Mouse (Mus musculus) left cerebral cortex, adult 11 months (tissue): Measurements from ENCODE around the gene Csrp1.

ENCODE experiments used
- DNase-seq: peaks from one replicate; pipeline ENCODE4 v3.0.0; 2022; ENCODE audit warnings: low spot score

Csrp1 gene

DNA sequence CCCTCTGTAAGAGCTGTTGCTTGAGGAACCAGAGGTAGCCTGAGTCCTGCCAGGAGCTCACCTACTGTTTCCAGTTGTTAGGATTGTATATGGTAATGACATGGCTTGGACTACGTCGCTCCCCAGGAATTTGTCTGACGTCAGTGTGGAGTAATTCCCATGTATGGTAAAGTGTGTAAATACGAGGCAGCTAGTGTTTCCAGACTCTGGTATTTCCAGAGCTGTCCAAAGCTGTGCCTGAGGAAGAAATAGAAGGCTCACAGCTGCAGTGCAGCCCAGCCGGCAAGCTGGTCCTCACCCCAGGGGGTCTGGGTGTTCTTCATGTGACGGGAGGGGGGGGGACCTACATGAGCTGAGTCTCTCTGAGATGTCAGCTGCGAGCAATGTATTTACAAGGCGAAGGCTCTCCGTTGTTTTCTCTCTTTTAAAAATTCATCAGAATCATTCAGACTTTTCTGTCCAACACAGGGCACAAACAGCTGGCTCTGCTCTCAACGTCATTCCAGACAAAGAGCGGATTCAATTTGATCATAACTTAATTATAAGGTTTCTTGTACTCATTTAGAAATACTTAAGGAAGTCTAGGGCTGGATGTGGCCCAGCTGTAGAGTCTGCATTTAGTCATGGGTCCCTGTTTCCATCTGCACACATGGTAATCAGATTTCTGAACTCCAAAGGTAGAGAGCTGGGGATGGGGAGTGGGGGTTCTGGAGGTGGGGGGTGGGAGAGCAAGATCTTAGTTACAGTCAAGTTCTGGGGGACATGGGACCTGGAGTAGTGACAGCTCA is 12.2 kb downstream of the Csrp1 start:
- no peak for DNase-seq

- DNase-seq: peak; percentile 71
These were observed 14.5 kb downstream of the Csrp1 start for GRCm38 (mm10) chr1:135734225-135734937.

- DNase-seq: no peak
These were observed 15.6 kb downstream of the Csrp1 start for GRCm38 (mm10) chr1:135735460-135735859.

GRCm38 (mm10) chr1:135744987-135745386 is 25.1 kb downstream of the Csrp1 start:
- no peak for DNase-seq

GRCm38 (mm10) chr1:135746248-135746647 is 26.4 kb downstream of the Csrp1 start:
- no peak for DNase-seq

GRCm38 (mm10) chr1:135752737-135753348 is 33.0 kb downstream of the Csrp1 start:
- peak; percentile 88 for DNase-seq

DNA sequence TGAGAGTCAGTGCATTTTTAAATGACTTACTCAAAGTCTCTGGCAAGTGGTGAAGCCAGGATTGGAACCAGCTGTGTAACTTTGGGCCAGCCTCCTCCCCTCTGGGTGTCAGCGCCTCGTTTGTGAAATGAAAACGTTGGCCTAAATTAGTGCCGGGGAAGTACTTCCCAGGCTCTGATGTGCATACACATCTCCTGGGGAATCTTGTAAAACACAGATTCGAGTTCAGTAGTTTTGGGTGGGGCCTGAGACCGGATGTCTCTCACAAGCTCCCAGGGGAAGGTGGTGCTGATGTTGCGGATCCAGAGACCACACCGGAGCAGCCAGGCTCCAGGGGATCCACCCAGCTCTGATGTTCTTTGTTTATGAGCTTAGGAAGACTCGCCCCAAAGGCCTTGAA is 35.4 kb downstream of the Csrp1 start:
- DNase-seq: no peak

- no peak for DNase-seq
These were observed 36.1 kb downstream of the Csrp1 start for GRCm38 (mm10) chr1:135755913-135756312.

GRCm38 (mm10) chr1:135757287-135757686 is 37.4 kb downstream of the Csrp1 start:
- no peak for DNase-seq

DNA sequence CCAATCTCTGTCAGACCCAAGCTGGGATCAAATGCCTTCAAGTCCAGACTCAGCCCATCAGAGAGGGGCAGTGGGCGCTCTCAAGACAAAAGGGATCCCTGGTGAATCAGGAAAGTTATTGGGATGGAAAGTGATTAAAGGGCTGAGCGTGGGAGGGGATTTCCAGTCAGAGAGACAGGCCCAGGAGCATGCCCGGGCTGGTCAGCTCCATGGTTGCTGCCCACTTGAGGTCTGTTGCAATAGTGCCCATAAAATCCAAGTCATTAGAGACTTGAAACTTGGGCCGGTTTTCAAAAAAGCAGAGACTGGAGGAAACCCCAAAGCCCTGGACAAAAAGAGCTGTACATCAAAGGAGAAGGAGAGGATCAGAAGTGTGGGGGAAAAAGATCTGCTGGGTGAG is 39.8 kb downstream of the Csrp1 start:
- DNase-seq: no peak

- no peak for DNase-seq
These were observed 40.4 kb downstream of the Csrp1 start for GRCm38 (mm10) chr1:135760216-135760615.

DNA sequence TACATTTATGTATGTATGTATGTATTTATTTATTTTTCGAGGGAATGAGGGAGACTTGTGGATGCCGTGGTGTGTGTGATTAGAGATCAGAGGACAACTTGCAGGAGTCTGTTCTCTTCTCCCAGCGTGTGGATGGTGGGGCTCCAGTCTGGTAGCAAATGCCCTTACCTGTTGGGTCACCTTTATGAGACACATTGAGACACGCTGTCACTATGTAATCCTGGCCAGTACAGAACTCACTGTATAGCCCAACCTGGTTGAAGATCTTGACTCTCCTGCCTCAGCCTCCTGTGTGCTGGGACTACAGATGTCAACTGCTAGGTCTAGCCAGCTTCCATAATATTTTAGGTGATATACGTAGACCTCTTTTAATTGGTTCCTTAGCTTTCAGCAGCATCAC is 41.9 kb downstream of the Csrp1 start:
- DNase-seq: no peak

- DNase-seq: no peak
These were observed 43.8 kb downstream of the Csrp1 start for GRCm38 (mm10) chr1:135763503-135764205.

- no peak for DNase-seq
These were observed 44.3 kb downstream of the Csrp1 start for GRCm38 (mm10) chr1:135764206-135764528.

DNA sequence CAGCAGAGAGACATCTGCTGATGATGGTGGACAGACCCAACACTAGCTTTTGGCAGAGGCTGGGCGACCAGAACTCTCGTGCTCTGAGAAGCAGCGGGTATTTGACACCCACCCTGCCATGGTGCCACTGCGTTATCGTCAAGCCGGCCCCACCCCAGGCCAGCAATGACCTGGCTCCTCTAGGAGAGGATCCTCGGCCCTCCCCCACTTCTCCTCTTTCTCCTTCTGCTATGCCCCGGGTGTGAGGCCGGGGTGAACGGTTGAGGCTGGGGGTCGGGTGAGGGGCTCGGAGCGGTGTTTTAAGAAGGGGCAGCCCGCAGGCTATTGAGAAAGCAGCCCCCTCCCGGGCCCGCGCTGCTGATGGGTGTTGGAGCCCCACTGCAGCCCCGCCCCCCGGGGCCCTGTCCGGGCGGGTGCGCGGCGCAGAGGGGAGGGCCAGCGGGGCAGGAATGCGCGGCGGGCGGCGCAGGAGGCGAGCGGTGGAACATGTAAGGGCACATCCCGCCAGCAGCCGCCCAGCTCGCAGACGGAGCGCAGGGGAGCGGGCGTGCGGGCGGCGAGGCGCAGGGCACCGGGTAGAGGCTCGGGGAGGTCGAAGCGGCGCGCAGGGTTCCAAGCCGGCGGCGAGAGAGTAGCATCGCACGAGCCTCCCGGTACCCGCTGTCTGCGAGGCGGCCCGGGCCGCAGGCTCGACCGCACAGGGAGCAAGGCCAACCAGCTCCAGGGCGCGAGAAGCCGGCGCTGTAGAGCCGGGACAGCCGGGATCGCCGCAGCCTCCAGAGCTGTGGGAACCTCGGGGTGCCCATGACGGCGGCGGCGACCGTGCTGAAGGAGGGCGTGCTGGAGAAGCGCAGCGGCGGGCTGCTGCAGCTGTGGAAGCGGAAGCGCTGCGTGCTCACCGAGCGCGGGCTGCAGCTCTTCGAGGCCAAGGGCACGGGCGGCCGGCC is 46.1 kb downstream of the Csrp1 start, which contains the start of gene Phlda3:
TSS of gene Phlda3 (plus strand) at position 475 of the 947 bp plus-strand sequence.
- DNase-seq: no peak

GRCm38 (mm10) chr1:135766592-135767306 is 46.9 kb downstream of the Csrp1 start:
- no peak for DNase-seq

- DNase-seq: no peak
These were observed 47.5 kb downstream of the Csrp1 start for GRCm38 (mm10) chr1:135767324-135767890.

- no peak for DNase-seq
These were observed 48.5 kb downstream of the Csrp1 start for GRCm38 (mm10) chr1:135768400-135768799.

DNA sequence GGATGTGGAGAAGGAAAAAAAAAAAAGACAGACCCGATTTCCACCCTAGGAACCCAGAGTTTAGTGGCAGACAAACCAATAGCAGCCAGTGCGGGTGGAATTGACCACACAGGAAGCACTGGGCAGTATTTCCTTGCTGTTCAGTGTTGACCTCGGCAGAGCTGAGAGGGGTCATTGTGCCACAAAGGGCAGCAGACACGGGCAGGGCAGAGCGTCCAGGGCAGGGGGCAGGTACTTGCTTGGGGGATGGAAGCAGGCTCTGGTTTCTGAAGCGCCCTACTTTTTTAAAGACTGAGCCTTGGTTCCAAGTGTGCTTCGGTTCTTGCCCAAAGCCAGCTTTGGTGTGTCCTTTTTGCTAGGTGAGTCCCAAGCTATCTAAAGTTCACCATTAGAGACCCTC is 50.4 kb downstream of the Csrp1 start:
- DNase-seq: no peak

- no peak for DNase-seq
These were observed 51.2 kb downstream of the Csrp1 start for GRCm38 (mm10) chr1:135770896-135771572.
